Mouse (Mus musculus) testis, adult 2 months (tissue): ENCODE measurements around the gene Slc38a2.

Experiments
- CTCF ChIP-seq: fragments of 200-500 bp; IDR thresholded peaks from 2 replicates; pipeline ENCODE4 v1.5.1; 2012; ENCODE audit warnings: low read depth, mild to moderate bottlenecking, inconsistent platforms, low read length, moderate library complexity; ENCODE audit not compliant: control insufficient read depth, insufficient read depth, insufficient replicate concordance
- POLR2A ChIP-seq: fragments of 200-500 bp; IDR thresholded peaks from 2 replicates; pipeline ENCODE4 v1.6.1; 2012; ENCODE audit warnings: low read depth, mild to moderate bottlenecking, inconsistent platforms, low read length, moderate library complexity; ENCODE audit not compliant: control insufficient read depth

DNA sequence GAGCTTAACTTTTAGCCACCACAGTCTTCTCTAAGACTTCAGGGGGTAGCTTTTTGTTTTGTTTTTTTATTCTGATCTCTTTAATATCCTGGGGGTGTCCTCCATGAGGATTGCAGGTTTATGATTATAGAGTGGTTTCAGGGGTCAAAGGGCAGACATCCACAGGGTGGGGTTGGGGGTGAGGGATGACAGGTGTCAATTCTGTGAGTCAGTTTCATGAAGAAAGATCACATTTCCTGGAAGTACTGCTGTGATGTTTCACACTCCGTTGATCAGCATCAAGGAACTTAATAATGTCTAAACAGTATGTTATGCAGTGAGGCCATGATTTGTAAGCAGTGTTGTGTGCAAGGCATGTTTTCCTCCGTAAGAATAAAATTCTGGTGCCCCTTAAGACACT lies 8.4 kb upstream of the Slc38a2 start:
- no peak for TF ChIP-seq POLR2A
- TF ChIP-seq CTCF: no peak
